Mouse (Mus musculus) olfactory bulb, adult 2 months (tissue): ENCODE measurements around the gene Schip1.

Source experiments
- CTCF ChIP-seq: fragments of 200-500 bp; IDR thresholded peaks from 2 replicates; pipeline ENCODE4 v1.5.1; 2012; ENCODE audit warnings: low read depth, mild to moderate bottlenecking, low read length, moderate library complexity; ENCODE audit not compliant: insufficient read depth
- POLR2A ChIP-seq: fragments of 200-500 bp; IDR thresholded peaks from 2 replicates; pipeline ENCODE4 v1.6.1; 2012; ENCODE audit warnings: mild to moderate bottlenecking, low read depth, low read length, moderate library complexity; ENCODE audit not compliant: insufficient read depth

GRCm38 (mm10) chr3:68605942-68606603, 541.5 kb downstream of the Schip1 start:
- TF ChIP-seq CTCF = no peak
- TF ChIP-seq POLR2A = no peak
